Mouse (Mus musculus) adrenal gland (tissue): ENCODE measurements around the gene Ndufa4l2.

Source experiments
- intact Hi-C: fragments of 180-260 bp; cut with DNase I; formaldehyde crosslinking; loops from one replicate; pipeline ENCODE4 v1.15.1; 2025
- long read RNA-seq, 2 experiments: library from polyadenylated mRNA; unstranded; transcript quantifications; one replicate each; pipeline ENCODE4 v2.0.0; 2020; ENCODE audit warnings: borderline replicate concordance in 1 of 2; ENCODE audit not compliant: insufficient replicate concordance in 1 of 2

Gene Ndufa4l2
- long read RNA-seq, experiment 1, transcript Ndufa4l2-201 (4 exons, 934 nt): major isoform, 31 of 39 reads
- long read RNA-seq, experiment 1, partial matches to known transcripts: 2 of 39 reads
- long read RNA-seq, experiment 1, other reads (novel, unspliced or antisense): 4 of 39 reads
- long read RNA-seq, experiment 2, transcript Ndufa4l2-201 (4 exons, 934 nt): major isoform, 38 of 40 reads
- long read RNA-seq, experiment 2, partial matches to known transcripts: 0 of 40 reads
- long read RNA-seq, experiment 2, other reads (novel, unspliced or antisense): 1 of 40 reads

GRCm38 (mm10) chr10:127514764-127515163, at the start of gene Ndufa4l2:
Ndufa4l2 (plus strand) TSS chr10:127514967.
- intact Hi-C loops: no loop called here

- intact Hi-C loops: loop anchor here (5.0 kb wide), 1 partner anchor 39 kb away; no protein-coding TSS in a partner anchor
Observed at GRCm38 (mm10) chr10:127471281-127471988, 43.3 kb upstream of the Ndufa4l2 start.

GRCm38 (mm10) chr10:127472722-127473121, 42.0 kb upstream of the Ndufa4l2 start:
- intact Hi-C loops: loop anchor here (5.0 kb wide), 1 partner anchor 40 kb away; no protein-coding TSS in a partner anchor

- intact Hi-C loops: no loop called here
Observed at GRCm38 (mm10) chr10:127475175-127475574, 39.6 kb upstream of the Ndufa4l2 start.

GRCm38 (mm10) chr10:127476541-127476940, 38.2 kb upstream of the Ndufa4l2 start:
- intact Hi-C loops: no loop called here

- intact Hi-C loops: no loop called here
Observed at GRCm38 (mm10) chr10:127477301-127477700, 37.5 kb upstream of the Ndufa4l2 start.

GRCm38 (mm10) chr10:127479131-127479530, 35.6 kb upstream of the Ndufa4l2 start:
- intact Hi-C loops: no loop called here

- intact Hi-C loops: no loop called here
Observed at GRCm38 (mm10) chr10:127480833-127481813, 33.6 kb upstream of the Ndufa4l2 start.

GRCm38 (mm10) chr10:127485235-127485634, 29.5 kb upstream of the Ndufa4l2 start:
- intact Hi-C loops: no loop called here

GRCm38 (mm10) chr10:127488856-127489255, 25.9 kb upstream of the Ndufa4l2 start:
- intact Hi-C loops: no loop called here

- intact Hi-C loops: no loop called here
Observed at GRCm38 (mm10) chr10:127490160-127491127, 24.3 kb upstream of the Ndufa4l2 start.

GRCm38 (mm10) chr10:127491128-127491512, 23.6 kb upstream of the Ndufa4l2 start:
- intact Hi-C loops: no loop called here

- intact Hi-C loops: no loop called here
Observed at GRCm38 (mm10) chr10:127492118-127492517, 22.6 kb upstream of the Ndufa4l2 start.

- intact Hi-C loops: no loop called here
Observed at GRCm38 (mm10) chr10:127496156-127496555, 18.6 kb upstream of the Ndufa4l2 start.

- intact Hi-C loops: no loop called here
Observed at GRCm38 (mm10) chr10:127499516-127499915, 15.3 kb upstream of the Ndufa4l2 start.

- intact Hi-C loops: no loop called here
Observed at GRCm38 (mm10) chr10:127500042-127500441, 14.7 kb upstream of the Ndufa4l2 start.

- intact Hi-C loops: no loop called here
Observed at GRCm38 (mm10) chr10:127500894-127501893, 13.6 kb upstream of the Ndufa4l2 start, which contains the start of gene Stac3. Stac3 (plus strand) TSS chr10:127501686.

GRCm38 (mm10) chr10:127508239-127508638, 6.5 kb upstream of the Ndufa4l2 start:
- intact Hi-C loops: loop anchor here (1.0 kb wide), 1 partner anchor 30 kb away; no protein-coding TSS in a partner anchor
